Mouse (Mus musculus): ENCODE results near the gene Gm42688. TPM values are rescaled to one million over a fixed set of nuclear protein-coding genes. Genes with fewer than 3 reads are reported as not detected.

Gene Gm42688
- polyA plus RNA-seq, 1 experiment = 0.45 TPM

GRCm38 (mm10) chr6:83134951-83135513, 33.6 kb downstream of the Gm42688 start, which contains the start of gene Rtkn:
Rtkn (plus strand) TSS chr6:83135463.
- H3K4me1 ChIP-seq (ENCODE audit: control insufficient read depth, insufficient read depth, low read length) = peaks cover 4% of the 10 kb centered on the region
- H3K36me3 ChIP-seq (ENCODE audit: control insufficient read depth, insufficient read depth, low read length, poor library complexity, severe bottlenecking) = no peaks in the 10 kb centered on the region
- H3K27me3 ChIP-seq (ENCODE audit: control insufficient read depth, insufficient read depth, low read length, poor library complexity, severe bottlenecking) = no peaks in the 10 kb centered on the region
- H3K4me3 ChIP-seq (ENCODE audit: low read depth, low read length) = peak within 1 kb of the TSS; percentile 48
- peak within 1 kb of the TSS; percentile 26 for H3K9ac ChIP-seq (ENCODE audit: low read depth, poor library complexity, severe bottlenecking)
- H3K9me3 ChIP-seq (replicated peaks; ENCODE audit: control insufficient read depth, insufficient read depth, low read length, poor library complexity, severe bottlenecking) = no peaks in the 10 kb centered on the region
- TF ChIP-seq POLR2A (IDR thresholded peaks at IDR 0.05; ENCODE audit: insufficient read depth, low read length) (no peak), EP300 (IDR thresholded peaks at IDR 0.05; ENCODE audit: insufficient read depth, low read depth, low read length) (no peak), CTCF (IDR thresholded peaks at IDR 0.05; ENCODE audit: low read depth, low read length) (no peak)
- H3K27ac ChIP-seq (ENCODE audit: insufficient read depth, low read length) = no peak within 1 kb of the TSS

- TF ChIP-seq POLR2A (IDR thresholded peaks at IDR 0.05; ENCODE audit: insufficient read depth, low read length) (no peak), EP300 (IDR thresholded peaks at IDR 0.05; ENCODE audit: insufficient read depth, low read depth, low read length) (no peak), CTCF (IDR thresholded peaks at IDR 0.05; ENCODE audit: low read depth, low read length) (no peak)
- peak overlapping the region; percentile 48 for H3K4me3 ChIP-seq (ENCODE audit: low read depth, low read length)
- no peak overlapping the region for H3K27ac ChIP-seq (ENCODE audit: insufficient read depth, low read length)
- H3K4me1 ChIP-seq (ENCODE audit: control insufficient read depth, insufficient read depth, low read length) = peaks cover 4% of the 10 kb centered on the region
- H3K36me3 ChIP-seq (ENCODE audit: control insufficient read depth, insufficient read depth, low read length, poor library complexity, severe bottlenecking) = no peaks in the 10 kb centered on the region
- H3K9ac ChIP-seq (ENCODE audit: low read depth, poor library complexity, severe bottlenecking) = peak overlapping the region; percentile 26
- no peaks in the 10 kb centered on the region for H3K27me3 ChIP-seq (ENCODE audit: control insufficient read depth, insufficient read depth, low read length, poor library complexity, severe bottlenecking)
- H3K9me3 ChIP-seq (replicated peaks; ENCODE audit: control insufficient read depth, insufficient read depth, low read length, poor library complexity, severe bottlenecking) = no peaks in the 10 kb centered on the region
Observed at GRCm38 (mm10) chr6:83135571-83136161, 34.2 kb downstream of the Gm42688 start.

DNA sequence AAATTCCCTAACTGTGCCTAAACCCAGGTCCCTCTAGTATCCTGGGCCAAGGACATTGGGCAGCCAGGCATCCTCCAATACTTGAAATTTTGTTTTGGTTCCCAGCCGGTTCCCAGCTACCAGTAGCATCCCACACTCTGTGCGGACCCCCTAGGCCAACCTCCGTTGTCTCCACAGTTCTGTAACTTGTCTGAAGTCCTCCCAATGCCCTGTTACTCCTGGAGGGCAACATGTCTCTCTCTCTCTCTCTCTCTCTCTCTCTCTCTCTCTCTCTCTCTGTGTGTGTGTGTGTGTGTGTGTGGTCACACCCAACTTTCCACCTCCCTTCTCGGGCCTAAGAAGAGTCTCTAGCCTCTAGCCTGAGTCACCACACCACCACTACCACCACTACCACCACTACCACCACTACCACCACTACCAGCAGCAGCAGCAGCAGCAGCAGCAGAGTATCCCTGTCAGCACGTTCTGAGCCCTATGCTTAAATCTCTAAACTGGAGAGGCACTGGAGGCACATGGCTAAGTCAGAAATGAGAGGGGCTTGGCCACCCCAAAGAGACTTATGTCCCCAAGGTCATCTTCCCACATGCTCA, 35.0 kb downstream of the Gm42688 start:
- Histone ChIP-seq H3K4me3 (ENCODE audit: low read depth, low read length) (peak overlapping the region; percentile 62), H3K9ac (ENCODE audit: low read depth, poor library complexity, severe bottlenecking) (peak overlapping the region; percentile 26), H3K36me3 (ENCODE audit: control insufficient read depth, insufficient read depth, low read length, poor library complexity, severe bottlenecking) (no peaks in the 10 kb centered on the region), H3K27me3 (ENCODE audit: control insufficient read depth, insufficient read depth, low read length, poor library complexity, severe bottlenecking) (no peaks in the 10 kb centered on the region), H3K4me1 (ENCODE audit: control insufficient read depth, insufficient read depth, low read length) (peaks cover 4% of the 10 kb centered on the region), H3K9me3 (replicated peaks; ENCODE audit: control insufficient read depth, insufficient read depth, low read length, poor library complexity, severe bottlenecking) (no peaks in the 10 kb centered on the region), H3K27ac (ENCODE audit: insufficient read depth, low read length) (no peak overlapping the region)
- no peak for TF ChIP-seq POLR2A (IDR thresholded peaks at IDR 0.05; ENCODE audit: insufficient read depth, low read length)
- no peak for TF ChIP-seq CTCF (IDR thresholded peaks at IDR 0.05; ENCODE audit: low read depth, low read length)
- no peak for TF ChIP-seq EP300 (IDR thresholded peaks at IDR 0.05; ENCODE audit: insufficient read depth, low read depth, low read length)

DNA sequence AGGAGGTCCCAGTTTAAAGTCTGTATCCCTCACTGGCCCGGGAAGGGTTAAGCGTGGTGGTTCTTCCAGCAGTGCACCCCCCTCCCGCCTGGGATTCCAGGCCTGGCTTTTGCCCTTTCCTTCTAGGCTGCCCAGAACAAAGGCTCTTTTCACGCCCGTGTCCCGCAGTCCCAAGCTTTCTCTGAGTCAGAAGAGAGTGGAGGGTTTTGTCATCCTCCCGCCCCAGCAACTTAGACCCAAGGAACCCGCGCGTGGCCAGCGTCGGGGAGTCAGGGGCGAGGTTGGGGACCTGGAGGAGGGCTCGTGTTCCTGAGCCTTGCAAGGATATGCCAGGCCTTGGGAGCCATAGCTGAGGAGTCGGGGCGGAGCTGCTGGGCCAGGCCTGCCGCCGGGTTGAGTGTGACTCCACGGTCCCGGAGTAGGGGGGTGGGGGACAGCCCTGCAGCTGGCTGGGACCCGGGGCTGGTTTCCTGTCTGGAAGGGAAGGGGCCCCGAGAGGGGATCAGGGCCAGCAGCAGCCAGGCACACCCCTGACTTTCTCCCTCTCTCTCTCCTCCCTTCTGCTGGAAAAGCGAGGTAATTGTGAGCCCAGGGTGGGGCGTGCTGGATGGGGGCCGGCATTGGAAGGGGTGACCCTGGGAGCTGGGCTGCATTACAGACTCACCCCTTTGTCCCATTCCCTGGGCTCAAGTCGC, 35.6 kb downstream of the Gm42688 start:
- H3K4me3 ChIP-seq (ENCODE audit: low read depth, low read length) = peak overlapping the region; percentile 62
- TF ChIP-seq EP300 (IDR thresholded peaks at IDR 0.05; ENCODE audit: insufficient read depth, low read depth, low read length) (no peak), POLR2A (IDR thresholded peaks at IDR 0.05; ENCODE audit: insufficient read depth, low read length) (no peak), CTCF (IDR thresholded peaks at IDR 0.05; ENCODE audit: low read depth, low read length) (no peak)
- H3K9ac ChIP-seq (ENCODE audit: low read depth, poor library complexity, severe bottlenecking) = peak overlapping the region; percentile 62
- H3K27ac ChIP-seq (ENCODE audit: insufficient read depth, low read length) = no peak overlapping the region
- H3K36me3 ChIP-seq (ENCODE audit: control insufficient read depth, insufficient read depth, low read length, poor library complexity, severe bottlenecking) = no peaks in the 10 kb centered on the region
- H3K4me1 ChIP-seq (ENCODE audit: control insufficient read depth, insufficient read depth, low read length) = peaks cover 6% of the 10 kb centered on the region
- H3K27me3 ChIP-seq (ENCODE audit: control insufficient read depth, insufficient read depth, low read length, poor library complexity, severe bottlenecking) = no peaks in the 10 kb centered on the region
- H3K9me3 ChIP-seq (replicated peaks; ENCODE audit: control insufficient read depth, insufficient read depth, low read length, poor library complexity, severe bottlenecking) = no peaks in the 10 kb centered on the region

GRCm38 (mm10) chr6:83137576-83137950, 36.1 kb downstream of the Gm42688 start:
- Histone ChIP-seq H3K9ac (ENCODE audit: low read depth, poor library complexity, severe bottlenecking) (peak overlapping the region; percentile 62), H3K27me3 (ENCODE audit: control insufficient read depth, insufficient read depth, low read length, poor library complexity, severe bottlenecking) (no peaks in the 10 kb centered on the region), H3K9me3 (replicated peaks; ENCODE audit: control insufficient read depth, insufficient read depth, low read length, poor library complexity, severe bottlenecking) (no peaks in the 10 kb centered on the region), H3K27ac (ENCODE audit: insufficient read depth, low read length) (no peak overlapping the region), H3K4me1 (ENCODE audit: control insufficient read depth, insufficient read depth, low read length) (peaks cover 6% of the 10 kb centered on the region), H3K4me3 (ENCODE audit: low read depth, low read length) (peak overlapping the region; percentile 62), H3K36me3 (ENCODE audit: control insufficient read depth, insufficient read depth, low read length, poor library complexity, severe bottlenecking) (no peaks in the 10 kb centered on the region)
- TF ChIP-seq POLR2A (IDR thresholded peaks at IDR 0.05; ENCODE audit: insufficient read depth, low read length) (no peak), CTCF (IDR thresholded peaks at IDR 0.05; ENCODE audit: low read depth, low read length) (no peak), EP300 (IDR thresholded peaks at IDR 0.05; ENCODE audit: insufficient read depth, low read depth, low read length) (no peak)

Data from ES-Bruce4 (cell line).